Mouse (Mus musculus): ENCODE data around the gene Vmn1r103.
"Not testable (repeated sequence)": the region's sequence is repeated elsewhere in the genome, so short reads cannot be mapped to it uniquely, and the experiment has no call there.

The Vmn1r103 gene

GRCm38 (mm10) chr7:20510434-20510833 lies at the start of gene Vmn1r103:
Vmn1r103 (minus strand) TSS chr7:20510534.
- not testable (repeated sequence) for DNase-seq

DNA sequence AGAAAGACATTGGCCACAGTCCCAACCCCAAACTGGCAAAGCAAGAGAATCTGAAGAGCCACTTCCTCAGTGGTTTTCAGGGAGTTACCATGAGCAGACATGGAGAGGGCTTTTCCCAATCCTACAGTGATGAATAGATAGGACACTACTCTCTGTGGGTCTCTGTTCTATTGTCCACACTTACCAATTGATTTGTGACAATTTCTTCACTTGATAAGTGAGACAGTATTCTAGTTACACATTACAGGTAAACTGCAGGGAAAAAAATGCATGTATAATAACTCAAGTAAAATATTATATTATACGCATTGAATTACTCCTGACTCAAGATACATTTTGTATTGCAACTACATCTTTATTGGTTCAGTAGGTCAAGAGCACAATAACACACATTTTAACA lies 35.3 kb upstream of the Vmn1r103 start, which contains the start of gene Gm5726:
TSS of gene Gm5726 (minus strand) at position 101 of the 400 bp plus-strand sequence.
- DNase-seq, result not testable (repeated sequence)

DNA sequence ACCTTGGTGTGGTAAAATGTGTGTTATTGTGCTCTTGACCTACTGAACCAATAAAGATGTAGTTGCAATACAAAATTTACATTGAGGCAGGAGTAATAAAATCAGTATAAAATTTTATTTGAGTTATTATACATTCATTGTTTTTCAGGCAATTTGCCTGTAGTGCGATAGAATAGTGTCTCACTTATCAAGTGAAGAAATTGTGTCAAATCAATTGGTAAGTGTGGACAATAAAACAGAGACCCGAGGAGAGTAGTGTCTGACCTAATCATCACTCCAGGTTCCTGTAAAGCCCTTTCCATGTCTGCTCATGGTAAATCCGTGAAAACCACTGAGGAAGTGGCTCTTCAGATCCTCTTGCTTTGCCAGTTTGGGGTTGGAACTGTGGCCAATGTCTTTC lies 23.2 kb upstream of the Vmn1r103 start, which contains the start of gene Vmn1r104:
TSS of gene Vmn1r104 (plus strand) at position 301 of the 400 bp plus-strand sequence.
- not testable (repeated sequence) for DNase-seq

DNA sequence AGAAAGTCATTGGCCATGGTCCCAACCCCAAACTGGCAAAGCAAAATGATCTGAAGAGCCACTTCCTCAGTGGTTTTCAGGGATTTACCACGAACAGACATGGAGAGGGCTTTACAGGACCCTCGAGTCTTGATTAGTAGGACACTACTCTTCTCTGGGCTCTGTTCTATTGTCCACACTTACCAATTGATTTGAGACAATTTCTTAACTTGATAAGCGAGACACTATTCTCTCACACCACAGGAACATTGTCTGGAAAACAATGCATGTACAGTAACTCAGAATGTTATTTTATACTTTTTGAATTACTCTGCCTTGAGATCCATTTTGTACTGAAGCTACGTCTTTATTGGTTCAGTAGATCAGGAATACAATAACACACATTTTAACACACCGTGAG lies 35.5 kb downstream of the Vmn1r103 start, which contains the start of gene Gm10670:
TSS of gene Gm10670 (minus strand) at position 101 of the 400 bp plus-strand sequence.
- DNase-seq, result not testable (repeated sequence)

All from kidney, postnatal 25 days (tissue).